Mouse (Mus musculus): Measurements from ENCODE around the gene Ms4a4b.

DNA sequence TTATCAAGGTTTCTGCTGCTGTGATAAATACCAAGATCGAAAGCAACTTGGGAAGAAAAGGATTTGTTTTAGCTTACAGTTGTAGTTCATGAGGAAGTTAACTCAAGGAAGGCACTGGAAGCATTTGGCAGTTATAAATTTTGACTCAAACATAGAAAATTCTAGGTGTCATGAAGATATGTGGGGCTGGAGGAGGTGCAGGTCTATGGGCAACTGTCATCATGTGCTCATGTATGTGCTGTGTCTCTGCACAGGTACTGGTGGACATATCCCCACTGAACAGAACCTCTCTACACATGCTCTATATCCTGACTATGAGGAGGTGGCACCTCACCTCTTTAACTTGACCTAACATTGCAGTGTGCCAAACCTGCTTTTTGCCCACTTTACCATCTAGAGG is 43.2 kb downstream of the Ms4a4b start:
- TF ChIP-seq POLR2A (IDR thresholded peaks at IDR 0.05; ENCODE audit: low read depth, low read length) (no peak), CTCF (IDR thresholded peaks at IDR 0.05; ENCODE audit: borderline replicate concordance, insufficient read depth, low read length) (no peak)

Measured in embryonic fibroblast, embryonic 13.5 days (primary cell).